Mouse (Mus musculus) CH12.LX (cell line): ENCODE data around the gene Spsb4. TPM values are rescaled to one million over a fixed set of nuclear protein-coding genes. Genes with fewer than 3 reads are reported as not detected.

Experiments used
- DNase-seq: peaks from one replicate; pipeline ENCODE4 v3.0.0-alpha.2; 2013; ENCODE audit errors: extremely low read depth
- H3K27ac ChIP-seq: 2 replicates; pipeline ENCODE4 v1.5.1; 2012; ENCODE audit warnings: low read depth, mild to moderate bottlenecking, control low read depth, moderate library complexity; ENCODE audit not compliant: insufficient read depth
- H3K27me3 ChIP-seq: replicated peaks from 2 replicates; pipeline ENCODE3; 2012; ENCODE audit warnings: inconsistent platforms
- H3K36me3 ChIP-seq, 2 experiments: replicated peaks in 1 of 2; 2 replicates each; pipeline versions ENCODE3 to v1.6.1; 2012; ENCODE audit warnings: inconsistent platforms in 1 of 2, low read length in 1 of 2, mild to moderate bottlenecking in 1 of 2, mixed read lengths in 1 of 2, moderate library complexity in 1 of 2; ENCODE audit not compliant: control insufficient read depth in 1 of 2, insufficient read depth in 1 of 2
- H3K4me1 ChIP-seq, 2 experiments: 2 replicates each; pipeline ENCODE4 v1.6.1; 2012; ENCODE audit warnings: inconsistent platforms in 1 of 2, moderate library complexity in 1 of 2; ENCODE audit not compliant: insufficient read depth in 2 of 2, control insufficient read depth in 1 of 2
- H3K4me2 ChIP-seq: 2 replicates; pipeline ENCODE4 v1.6.1; 2012; ENCODE audit warnings: low read depth, mild to moderate bottlenecking, control low read depth; ENCODE audit not compliant: poor library complexity, insufficient read depth, severe bottlenecking
- H3K4me3 ChIP-seq, 3 experiments: fragments of 150-350 bp in 1 of 3; sonication (generic) in 1 of 3; replicated peaks in 1 of 3; 2 replicates each; pipeline versions ENCODE3 to v1.5.1; 2011 to 2012; ENCODE audit warnings: low read depth in 2 of 3, low read length in 2 of 3, mild to moderate bottlenecking in 2 of 3, moderate library complexity in 2 of 3, control low read depth in 1 of 3, improper control_type of control experiment in 1 of 3, inconsistent platforms in 1 of 3, mixed read lengths in 1 of 3; ENCODE audit not compliant: poor library complexity in 1 of 3
- H3K79me2 ChIP-seq: replicated peaks from 2 replicates; pipeline ENCODE4 v1.6.1; 2012; ENCODE audit warnings: mild to moderate bottlenecking, moderate library complexity; ENCODE audit not compliant: control insufficient read depth, poor library complexity, insufficient read depth, severe bottlenecking; ENCODE audit errors: extremely low read depth
- H3K9ac ChIP-seq: 2 replicates; pipeline ENCODE4 v1.6.1; 2012; ENCODE audit warnings: low read depth, mild to moderate bottlenecking, control low read depth, moderate library complexity; ENCODE audit not compliant: insufficient read depth
- H3K9me3 ChIP-seq: replicated peaks from 2 replicates; pipeline ENCODE3; 2012; ENCODE audit warnings: low read length, inconsistent platforms, mixed read lengths
- BHLHE40 ChIP-seq: IDR thresholded peaks from 2 replicates; pipeline ENCODE4 v1.6.1; 2011; ENCODE audit warnings: mild to moderate bottlenecking, low read depth, low read length, improper control_type of control experiment
- CHD2 ChIP-seq: IDR thresholded peaks from 2 replicates; pipeline ENCODE4 v1.6.1; 2011; ENCODE audit warnings: low read length, improper control_type of control experiment
- E2F4 ChIP-seq: IDR thresholded peaks from 2 replicates; pipeline ENCODE4 v1.6.1; 2011; ENCODE audit warnings: low read depth, low read length, improper control_type of control experiment; ENCODE audit not compliant: insufficient replicate concordance
- ELF1 ChIP-seq: IDR thresholded peaks from 2 replicates; pipeline ENCODE4 v1.6.1; 2014; ENCODE audit warnings: low read depth, mild to moderate bottlenecking, inconsistent platforms, low read length, improper control_type of control experiment
- EP300 ChIP-seq: IDR thresholded peaks from 2 replicates; pipeline ENCODE4 v1.6.1; 2011; ENCODE audit warnings: low read length, improper control_type of control experiment
- IRF4 ChIP-seq: IDR thresholded peaks from 2 replicates; pipeline ENCODE4 v1.6.1; 2014; ENCODE audit warnings: low read depth, mild to moderate bottlenecking, inconsistent platforms, low read length, improper control_type of control experiment
- JUN ChIP-seq: IDR thresholded peaks from 2 replicates; pipeline ENCODE4 v1.6.1; 2011; ENCODE audit warnings: low read depth, mild to moderate bottlenecking, low read length, improper control_type of control experiment, moderate library complexity; ENCODE audit not compliant: insufficient read depth
- JUND ChIP-seq: conservative IDR thresholded peaks from 2 replicates; pipeline ENCODE4 v1.6.1; 2011; ENCODE audit warnings: low read depth, low read length, improper control_type of control experiment
- MAX ChIP-seq: IDR thresholded peaks from 2 replicates; pipeline ENCODE4 v1.6.1; 2011; ENCODE audit warnings: low read length, improper control_type of control experiment
- MAZ ChIP-seq: IDR thresholded peaks from 2 replicates; pipeline ENCODE4 v1.6.1; 2012; ENCODE audit warnings: low read depth, mild to moderate bottlenecking, inconsistent platforms, low read length, improper control_type of control experiment, moderate library complexity
- MXI1 ChIP-seq: IDR thresholded peaks from 2 replicates; pipeline ENCODE4 v1.6.1; 2011; ENCODE audit warnings: mild to moderate bottlenecking, low read depth, low read length, improper control_type of control experiment
- MYC ChIP-seq: IDR thresholded peaks from 2 replicates; pipeline ENCODE4 v1.6.1; 2011; ENCODE audit warnings: low read depth, mild to moderate bottlenecking, improper control_type of control experiment, low read length
- NELFE ChIP-seq: IDR thresholded peaks from 2 replicates; pipeline ENCODE4 v1.6.1; 2011; ENCODE audit warnings: low read depth, low read length, improper control_type of control experiment
- POLR2AphosphoS2 ChIP-seq: IDR thresholded peaks from 2 replicates; pipeline ENCODE4 v1.6.1; 2011; ENCODE audit warnings: low read depth, low read length, improper control_type of control experiment
- SIN3A ChIP-seq: IDR thresholded peaks from 2 replicates; pipeline ENCODE4 v1.6.1; 2012; ENCODE audit warnings: low read length, improper control_type of control experiment, inconsistent platforms
- TBP ChIP-seq: conservative IDR thresholded peaks from 2 replicates; pipeline ENCODE4 v1.6.1; 2011; ENCODE audit warnings: low read depth, low read length, improper control_type of control experiment
- TCF12 ChIP-seq: IDR thresholded peaks from 2 replicates; pipeline ENCODE4 v1.6.1; 2014; ENCODE audit warnings: low read depth, mild to moderate bottlenecking, inconsistent platforms, low read length, improper control_type of control experiment
- UBTF ChIP-seq: IDR thresholded peaks from 2 replicates; pipeline ENCODE4 v1.6.1; 2012; ENCODE audit warnings: low read depth, mild to moderate bottlenecking, inconsistent platforms, low read length, improper control_type of control experiment, moderate library complexity
- ZC3H11A ChIP-seq: IDR thresholded peaks from 2 replicates; pipeline ENCODE4 v1.6.1; 2012; ENCODE audit warnings: low read depth, mild to moderate bottlenecking, inconsistent platforms, low read length, improper control_type of control experiment
- ZNF384 ChIP-seq: IDR thresholded peaks from 2 replicates; pipeline ENCODE4 v1.6.1; 2012; ENCODE audit warnings: low read depth, low read length, improper control_type of control experiment, inconsistent platforms
- dilution Hi-C: fragments of 300-500 bp; cut with MboI; formaldehyde crosslinking; loops from 2 replicates; pipeline ENCODE4 v1.14.3; 2020; ENCODE audit warnings: low sequenced_read_pairs; ENCODE audit not compliant: extremely low pct_unique_long_range_greater_than_20kb, extremely low pct_ligation_motif_present
- in situ Hi-C: fragments of 300-500 bp; cut with MboI; formaldehyde crosslinking; loops from 3 replicates; pipeline ENCODE4 v1.14.3; 2019; ENCODE audit warnings: low sequenced_read_pairs, low pct_ligation_motif_present, low pct_unique_long_range_greater_than_20kb, mixed read lengths
- polyA plus RNA-seq: library from polyadenylated mRNA; unstranded; fragments of >175 nt; gene quantifications from 2 replicates; pipeline ENCODE4 v1.2.1, GENCODE M21; 2012; ENCODE audit warnings: low read depth; ENCODE audit not compliant: insufficient read length
- total RNA-seq, 2 experiments: library from RNA; depleted of rRNA; stranded (reverse); fragments of 300-350 nt in 1 of 2; fragments of >200 nt in 1 of 2; gene quantifications; 2 replicates each; pipeline ENCODE4 v1.2.3; 2012 to 2014

Spsb4 gene
- total and polyA plus RNA-seq, 3 experiments = not detected

- Histone ChIP-seq H3K9ac (no peak overlapping the region), H3K79me2 (no peaks in the 10 kb centered on the region), H3K4me2 (no peak overlapping the region), H3K27me3 (peaks cover 27% of the 10 kb centered on the region), H3K9me3 (no peaks in the 10 kb centered on the region), H3K27ac (no peak overlapping the region), H3K36me3 (no peaks in the 10 kb centered on the region), H3K4me3 (no peak overlapping the region), H3K4me1 (no peaks in the 10 kb centered on the region)
- TF ChIP-seq SIN3A (no peak), TCF12 (no peak), ELF1 (no peak), NELFE (no peak), EP300 (no peak), ZC3H11A (no peak), JUND (no peak), MAZ (no peak), IRF4 (no peak), BHLHE40 (no peak), E2F4 (no peak)
- in situ Hi-C loops = no loop called here
- no peak for DNase-seq
- dilution Hi-C loops = no loop called here
Observed at GRCm38 (mm10) chr9:97001458-97001857, 17.2 kb downstream of the Spsb4 start.

- H3K36me3 ChIP-seq = no peaks in the 10 kb centered on the region
- no peak for TF ChIP-seq JUND
- no peak for TF ChIP-seq MAX
- no peak for TF ChIP-seq JUN
- no peak for TF ChIP-seq POLR2AphosphoS2
- no peak for TF ChIP-seq UBTF
- no peak for TF ChIP-seq MXI1
- no peak for TF ChIP-seq TBP
- TF ChIP-seq ZNF384 = no peak
- TF ChIP-seq MYC = no peak
- no peak for TF ChIP-seq CHD2
- TF ChIP-seq MAZ = no peak
- no peak for TF ChIP-seq BHLHE40
- no peak for DNase-seq
- no peaks in the 10 kb centered on the region for H3K79me2 ChIP-seq
- H3K27ac ChIP-seq = no peak overlapping the region
- no peak overlapping the region for H3K9ac ChIP-seq
- peaks cover 41% of the 10 kb centered on the region for H3K27me3 ChIP-seq
- peaks cover 0 to 4% of the 10 kb centered on the region in 2 experiments; a peak in 1 of 4 replicates for H3K4me1 ChIP-seq
- H3K9me3 ChIP-seq = no peaks in the 10 kb centered on the region
- dilution Hi-C loops = no loop called here
- no peak overlapping the region for H3K4me3 ChIP-seq
- in situ Hi-C loops = no loop called here
- H3K4me2 ChIP-seq = no peak overlapping the region
Observed at GRCm38 (mm10) chr9:96995717-96996116, 22.9 kb downstream of the Spsb4 start.
